ENCODE assay signal across 28 mouse cellular contexts in the genomic region with DNA sequence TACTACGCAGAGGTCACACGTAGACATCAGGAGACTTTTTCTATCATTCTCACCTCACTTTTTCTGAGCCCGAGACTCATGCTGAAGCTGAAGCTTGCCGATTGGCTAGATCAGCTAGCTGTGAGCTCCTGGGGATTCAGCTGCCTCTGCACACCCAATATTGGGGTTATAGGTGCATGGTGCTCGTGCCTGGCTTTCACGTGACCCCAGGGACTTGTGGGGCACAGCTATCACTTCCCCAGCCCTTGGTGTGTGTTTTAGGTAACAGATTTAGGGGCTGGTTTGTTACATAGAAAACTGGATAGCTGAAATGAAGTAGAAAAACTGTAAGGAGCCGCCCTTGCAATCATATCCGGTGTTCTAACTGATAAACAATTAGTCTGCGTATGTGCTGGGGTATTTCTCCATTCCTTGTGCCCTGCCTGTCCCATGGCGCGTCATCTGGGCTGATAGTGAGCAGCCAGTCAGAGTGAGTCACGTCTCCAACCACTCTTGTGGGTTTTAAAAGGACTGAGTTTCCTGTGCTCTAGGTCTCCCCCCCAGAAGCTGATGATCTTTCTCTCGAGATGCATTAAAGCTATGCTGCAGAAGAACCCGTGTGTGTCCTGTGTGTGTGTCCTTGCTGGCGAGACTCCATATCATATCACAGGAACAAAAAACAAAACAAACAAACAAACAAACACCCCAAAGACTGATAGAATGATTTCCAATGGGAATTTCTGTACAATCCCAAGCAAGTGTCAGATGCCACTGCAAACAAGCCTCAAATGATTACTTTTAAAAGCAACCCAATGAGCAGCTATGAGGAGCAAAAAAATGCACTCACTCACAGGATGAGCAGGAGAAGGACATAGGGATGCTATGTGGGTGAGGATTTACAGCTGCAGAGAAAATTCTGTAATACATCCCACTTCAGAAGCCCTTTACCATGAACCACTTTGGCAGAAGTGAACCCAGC.
DNase-seq lines count a peak whose midpoint lies in the region; ATAC-seq and TF ChIP-seq lines count a peak whose summit lies in the region.
"Had no signal": no experiment of that assay in that cellular context is flagged by ENCODE, and none has a peak within 500 bp of the region (broad histone marks: within the 10 kb centered on the region; RNA-seq: fewer than 3 reads in every experiment).

No protein-coding gene starts in this region.

- intact Hi-C loops in left cerebral cortex, postnatal 14 days (cut with DNase I), result no loop called here

- no peak for ATAC-seq in embryonic facial prominence, embryonic 12.5 days (ENCODE audit: insufficient number of reproducible peaks, insufficient read depth, low FRiP score, low TSS enrichment)
- ATAC-seq in liver, postnatal 0 days, result no peak
- ATAC-seq: CD4-positive, CD25-positive, alpha-beta regulatory T cell, adult 4 months; forebrain, embryonic 13.5 days; forebrain, embryonic 16.5 days; hindbrain, embryonic 16.5 days; intestine, embryonic 15.5 days had no signal

- H3K9ac ChIP-seq in MEL (ENCODE audit: control insufficient read depth, low read depth, low read length, poor library complexity, severe bottlenecking), result peak overlapping the region; percentile 59
- H3K9ac ChIP-seq in embryonic facial prominence, embryonic 12.5 days, result no peak overlapping the region
- no peak overlapping the region for H3K9ac ChIP-seq in liver, postnatal 0 days (replicated peaks)
- H3K9ac ChIP-seq: embryonic facial prominence, embryonic 13.5 days; forebrain, embryonic 13.5 days; hindbrain, embryonic 13.5 days; intestine, embryonic 15.5 days had no signal

- H3K36me3 ChIP-seq in MEL (ENCODE audit: control insufficient read depth in 1 of 2, insufficient read depth in 2 of 2, low read length in 2 of 2), result peaks cover 0 to 48% of the 10 kb centered on the region in 2 experiments; a peak in 2 of 4 replicates
- no peaks in the 10 kb centered on the region for H3K36me3 ChIP-seq in embryonic facial prominence, embryonic 12.5 days
- no peaks in the 10 kb centered on the region for H3K36me3 ChIP-seq in liver, postnatal 0 days (replicated peaks; ENCODE audit: insufficient read depth, low read length)
- H3K36me3 ChIP-seq: embryonic facial prominence, embryonic 13.5 days; forebrain, embryonic 10.5 days; heart, embryonic 10.5 days; hindbrain, embryonic 10.5 days; hindbrain, embryonic 13.5 days; intestine, embryonic 15.5 days had no signal

- TF ChIP-seq RAD21 in MEL (IDR thresholded peaks at IDR 0.05; ENCODE audit: low read depth, low read length), result no peak

- H3K4me1 ChIP-seq in MEL (ENCODE audit: control insufficient read depth in 1 of 2, insufficient read depth in 2 of 2, low read length in 2 of 2), result peaks cover 17 to 50% of the 10 kb centered on the region in 2 experiments
- peaks cover 43% of the 10 kb centered on the region for H3K4me1 ChIP-seq in embryonic facial prominence, embryonic 12.5 days
- H3K4me1 ChIP-seq in liver, postnatal 0 days (ENCODE audit: insufficient read depth), result no peaks in the 10 kb centered on the region

- peak in 1 of 2 experiments; percentile 88; a peak in 2 of 4 replicates for TF ChIP-seq POLR2A in MEL (IDR thresholded peaks at IDR 0.05; ENCODE audit: control insufficient read depth in 1 of 2, insufficient read depth in 1 of 2, low read depth in 1 of 2, low read length in 2 of 2, poor library complexity in 1 of 2)

- 87% methylated on average over 15 of the region's 15 CpGs for WGBS in embryonic facial prominence, embryonic 12.5 days
- WGBS in liver, postnatal 0 days (ENCODE audit: insufficient replicate concordance), result 78% methylated on average over 15 of the region's 15 CpGs

- TF ChIP-seq CTCF in MEL (IDR thresholded peaks at IDR 0.05 in 2 of 3, conservative IDR thresholded peaks at IDR 0.05 in 1 of 3; ENCODE audit: control insufficient read depth in 1 of 3, insufficient read depth in 1 of 3, low read depth in 2 of 3, low read length in 3 of 3, poor library complexity in 1 of 3, severe bottlenecking in 1 of 3), result no peak
- no peak for TF ChIP-seq CTCF in liver, postnatal 0 days (IDR thresholded peaks at IDR 0.05; ENCODE audit: low read depth)

- TF ChIP-seq EP300 in MEL (IDR thresholded peaks at IDR 0.05; ENCODE audit: low read depth in 1 of 2, low read length in 2 of 2), result peak; percentile 43 to 75; a peak in 3 of 4 replicates
- TF ChIP-seq EP300 in liver, postnatal 0 days (IDR thresholded peaks at IDR 0.05; ENCODE audit: low read depth), result no peak

- H3K4me3 ChIP-seq in MEL (ENCODE audit: control insufficient read depth in 1 of 2, insufficient read depth in 1 of 2, low read depth in 2 of 2, low read length in 2 of 2), result peak overlapping the region; percentile 46 to 48; a peak in 3 of 4 replicates
- H3K4me3 ChIP-seq in embryonic facial prominence, embryonic 12.5 days, result no peak overlapping the region
- no peak overlapping the region for H3K4me3 ChIP-seq in liver, postnatal 0 days (ENCODE audit: low read depth, low read length)
- H3K4me3 ChIP-seq: embryonic facial prominence, embryonic 13.5 days; forebrain, embryonic 10.5 days; forebrain, embryonic 13.5 days; gastrocnemius, adult 2 months; heart, embryonic 10.5 days; hindbrain, embryonic 10.5 days; hindbrain, embryonic 13.5 days; intestine, embryonic 15.5 days had no signal

- peak; percentile 22 to 28 for DNase-seq in CD8-positive naive resting alpha-beta T cell, adult 2 months (ENCODE audit: low read depth in 2 of 2, low spot score in 2 of 2)
- peak; percentile 94 for DNase-seq in MEL (ENCODE audit: low read depth, low spot score)
- DNase-seq in T-cell, adult 2 months (ENCODE audit: low spot score), result peak; percentile 52
- no peak for DNase-seq in left cerebral cortex, adult 9 months (ENCODE audit: low spot score in 2 of 2)
- DNase-seq in embryo, embryonic 9.5 days (ENCODE audit: extremely low spot score), result no peak
- DNase-seq in left cerebral cortex, postnatal 14 days (ENCODE audit: low spot score in 2 of 2), result no peak
- DNase-seq in liver, postnatal 0 days, result no peak
- DNase-seq: adrenal gland, postnatal 14 days; cerebellum, adult 11 months; cerebellum, adult 2 months; cerebellum, adult 9-11 months; cerebellum, postnatal 25 days; gastrocnemius, adult 2 months; gastrocnemius, postnatal 14 days; heart, adult 18-20 months; heart, postnatal 36 days; kidney, adult 11 months had no signal

- H3K9me3 ChIP-seq in MEL (replicated peaks; ENCODE audit: insufficient read depth, low read length), result no peaks in the 10 kb centered on the region
- no peaks in the 10 kb centered on the region for H3K9me3 ChIP-seq in embryonic facial prominence, embryonic 12.5 days
- H3K9me3 ChIP-seq in liver, postnatal 0 days (ENCODE audit: low read length), result no peaks in the 10 kb centered on the region
- H3K9me3 ChIP-seq: embryonic facial prominence, embryonic 13.5 days; forebrain, embryonic 10.5 days; forebrain, embryonic 13.5 days; heart, embryonic 10.5 days; hindbrain, embryonic 10.5 days; hindbrain, embryonic 13.5 days; intestine, embryonic 15.5 days had no signal

- peak overlapping the region; percentile 97 for H3K27ac ChIP-seq in MEL (ENCODE audit: control insufficient read depth, low read depth, low read length)
- H3K27ac ChIP-seq in embryonic facial prominence, embryonic 12.5 days, result peak overlapping the region; percentile 37; the same call in 1 of the 2 replicates
- H3K27ac ChIP-seq in liver, postnatal 0 days (ENCODE audit: low read depth), result no peak overlapping the region
- H3K27ac ChIP-seq: forebrain, embryonic 10.5 days; forebrain, embryonic 13.5 days; gastrocnemius, adult 2 months; heart, embryonic 10.5 days; hindbrain, embryonic 10.5 days; hindbrain, embryonic 13.5 days; intestine, embryonic 15.5 days had no signal

- no peaks in the 10 kb centered on the region; the same call in 1 of the 2 replicates for H3K79me2 ChIP-seq in MEL (ENCODE audit: control insufficient read depth, insufficient read depth, low read length, poor library complexity)

- no peaks in the 10 kb centered on the region for H3K27me3 ChIP-seq in MEL (ENCODE audit: control insufficient read depth in 1 of 2, insufficient read depth in 2 of 2, low read length in 2 of 2)
- H3K27me3 ChIP-seq in embryonic facial prominence, embryonic 12.5 days, result no peaks in the 10 kb centered on the region
- H3K27me3 ChIP-seq in liver, postnatal 0 days (ENCODE audit: insufficient read depth, low read length), result no peaks in the 10 kb centered on the region
- H3K27me3 ChIP-seq: embryonic facial prominence, embryonic 13.5 days; intestine, embryonic 15.5 days had no signal

- no peak overlapping the region for H3K4me2 ChIP-seq in embryonic facial prominence, embryonic 12.5 days (replicated peaks)
- no peak overlapping the region for H3K4me2 ChIP-seq in liver, postnatal 0 days (ENCODE audit: low read depth, low read length)
- H3K4me2 ChIP-seq: forebrain, embryonic 13.5 days; hindbrain, embryonic 13.5 days; intestine, embryonic 15.5 days had no signal

TF ChIP-seq in MEL, 35 proteins besides CTCF, POLR2A, EP300 and RAD21 (continues in another document):
- TF ChIP-seq MAFK (IDR thresholded peaks at IDR 0.05; ENCODE audit: borderline replicate concordance, low read depth, low read length), result no peak
- TF ChIP-seq NELFE (IDR thresholded peaks at IDR 0.05; ENCODE audit: low read depth, low read length), result peak; percentile 85
- TF ChIP-seq TBP (IDR thresholded peaks at IDR 0.05; ENCODE audit: low read depth, low read length), result peak; percentile 94
- no peak for TF ChIP-seq NRF1 (IDR thresholded peaks at IDR 0.05; ENCODE audit: insufficient read depth, low read depth, low read length, poor library complexity, severe bottlenecking)
- no peak for TF ChIP-seq HCFC1 (IDR thresholded peaks at IDR 0.05; ENCODE audit: low read depth, low read length)
- TF ChIP-seq ELF1 (IDR thresholded peaks at IDR 0.05; ENCODE audit: low read depth, low read length), result no peak
- TF ChIP-seq KAT2A (conservative IDR thresholded peaks at IDR 0.05; ENCODE audit: low read depth, low read length), result peak; percentile 35
- peak; percentile 90; the same call in 1 of the 2 replicates for TF ChIP-seq CHD1 (IDR thresholded peaks at IDR 0.05; ENCODE audit: low read depth, low read length)
- TF ChIP-seq UBTF (IDR thresholded peaks at IDR 0.05; ENCODE audit: borderline replicate concordance, insufficient read depth, low read depth, low read length), result no peak
- no peak for TF ChIP-seq ZNF384 (IDR thresholded peaks at IDR 0.05; ENCODE audit: low read depth, low read length)
- no peak for TF ChIP-seq ZKSCAN1 (IDR thresholded peaks at IDR 0.05; ENCODE audit: low read depth, low read length)
- TF ChIP-seq E2F4 (IDR thresholded peaks at IDR 0.05; ENCODE audit: borderline replicate concordance, low read depth, low read length), result 0 out of 2 replicates have a peak, but pooled peaks have one; percentile 57
- TF ChIP-seq ETS1 (IDR thresholded peaks at IDR 0.05; ENCODE audit: low read depth, low read length), result peak; percentile 85
- TF ChIP-seq MXI1 (IDR thresholded peaks at IDR 0.05; ENCODE audit: low read depth, low read length), result no peak
- TF ChIP-seq GABPA (IDR thresholded peaks at IDR 0.05; ENCODE audit: low read depth, low read length), result peak; percentile 19; the same call in 1 of the 2 replicates
- no peak for TF ChIP-seq MEF2A (IDR thresholded peaks at IDR 0.05; ENCODE audit: extremely low read depth, insufficient replicate concordance, low read depth, low read length, poor library complexity, severe bottlenecking)

Comparison
In these comparisons a context has a peak if more than half of its experiments do, and no peak if none do; other contexts are left out.
1. DNase-seq: peak in CD8-positive naive resting alpha-beta T cell, adult 2 months (2 of 2), MEL (single experiment) and T-cell, adult 2 months (single experiment); none in left cerebral cortex, adult 9 months (0 of 2), embryo, embryonic 9.5 days (single experiment), left cerebral cortex, postnatal 14 days (0 of 2) and liver, postnatal 0 days (single experiment).
2. H3K4me3 ChIP-seq: peak in MEL (2 of 2); none in embryonic facial prominence, embryonic 12.5 days (single experiment) and liver, postnatal 0 days (single experiment).